Mouse (Mus musculus): ENCODE results near the gene Evi2a. TPM values are rescaled to one million over a fixed set of nuclear protein-coding genes. Genes with fewer than 3 reads are reported as not detected.

The Evi2a gene
- 10 to 100 TPM; 11.3 to 14.6 TPM for total RNA-seq (2021)

DNA sequence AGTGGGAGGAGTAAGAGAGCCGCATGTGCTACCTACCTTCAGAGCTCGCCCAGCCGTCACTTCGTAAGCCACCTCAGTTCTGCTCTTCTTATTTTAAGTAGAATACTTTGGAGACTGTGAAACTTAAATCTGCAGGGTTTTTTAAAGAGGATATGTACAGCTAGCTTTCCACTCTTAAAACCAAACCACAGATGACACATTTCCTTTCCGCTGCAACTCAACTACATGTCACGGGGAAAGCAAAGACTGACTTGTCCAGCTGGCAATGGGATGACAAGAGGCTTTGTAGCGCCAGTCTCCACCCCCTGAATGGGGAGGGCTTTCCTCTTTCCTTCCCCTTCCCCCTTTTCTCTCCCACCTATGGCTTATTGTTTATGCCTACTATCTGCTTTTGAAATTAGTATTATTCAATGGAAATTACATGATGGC lies at the start of gene Evi2a, which contains the start of gene Evi2:
Gene Evi2a, minus strand, starts transcription at position 277 of the 429 bp plus-strand sequence.
Gene Evi2, minus strand, starts transcription at position 257 of the 429 bp plus-strand sequence.
- DNase-seq (ENCODE audit: low spot score in 2 of 2): peak; percentile 32 to 82
- intact Hi-C loops (cut with DNase I): loop anchor here (5.0 kb wide), 1 partner anchor 38 kb away; no protein-coding TSS in a partner anchor

DNA sequence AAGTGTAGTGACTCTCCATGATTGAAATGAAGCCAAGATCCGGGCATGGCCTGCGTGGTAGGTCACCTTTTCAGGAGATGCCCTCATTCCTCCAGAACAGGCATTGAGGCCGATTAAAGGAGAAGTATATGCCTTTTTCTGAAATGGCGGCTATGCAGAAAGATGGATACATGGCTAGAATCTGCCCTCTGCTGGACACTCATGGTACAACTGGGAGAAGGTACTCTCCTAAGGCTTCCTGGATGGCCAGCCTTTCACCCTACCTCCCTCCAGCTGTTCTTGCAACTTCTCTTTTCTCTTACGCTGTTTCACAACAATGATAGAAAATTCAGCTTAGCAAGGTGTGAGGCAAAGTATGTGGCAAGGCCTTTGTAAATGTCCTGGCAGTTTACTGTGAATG lies 47.3 kb upstream of the Evi2a start:
- DNase-seq (ENCODE audit: low spot score in 2 of 2): peak; percentile 85 to 91
- intact Hi-C loops (cut with DNase I): loop anchor here (5.0 kb wide), 1 partner anchor 110 kb away; no protein-coding TSS in a partner anchor

- DNase-seq (ENCODE audit: low spot score in 2 of 2): no peak
- intact Hi-C loops (cut with DNase I): loop anchor here (5.0 kb wide), 1 partner anchor 108 kb away; no protein-coding TSS in a partner anchor
Measured at GRCm38 (mm10) chr11:79575383-79576073, 45.1 kb upstream of the Evi2a start.

- no peak for DNase-seq (ENCODE audit: low spot score in 2 of 2)
- intact Hi-C loops (cut with DNase I): no loop called here
Measured at GRCm38 (mm10) chr11:79573836-79574235, 43.4 kb upstream of the Evi2a start.

DNA sequence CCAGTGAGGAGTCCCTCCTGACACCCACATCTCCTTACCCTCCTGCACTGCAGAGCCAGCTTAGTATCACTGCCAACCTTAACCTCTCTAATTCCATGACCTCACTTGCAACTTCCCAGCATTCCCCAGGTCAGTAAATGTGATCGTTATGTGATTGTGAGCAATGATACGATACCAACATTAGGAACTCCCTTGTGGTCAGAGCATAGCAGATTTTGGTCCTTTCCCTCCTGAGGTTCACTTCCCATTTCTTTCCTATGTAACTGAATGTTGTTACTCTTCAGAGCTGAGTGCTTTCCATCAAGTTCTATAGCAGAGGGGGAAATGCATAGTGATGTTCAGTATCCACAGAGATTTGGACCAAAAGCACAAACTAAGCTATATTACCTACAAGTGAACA lies 39.9 kb upstream of the Evi2a start:
- no peak for DNase-seq (ENCODE audit: low spot score in 2 of 2)
- intact Hi-C loops (cut with DNase I): no loop called here

- intact Hi-C loops (cut with DNase I): no loop called here
- no peak for DNase-seq (ENCODE audit: low spot score in 2 of 2)
Measured at GRCm38 (mm10) chr11:79568197-79568911, 37.9 kb upstream of the Evi2a start.

- intact Hi-C loops (cut with DNase I): no loop called here
- no peak for DNase-seq (ENCODE audit: low spot score in 2 of 2)
Measured at GRCm38 (mm10) chr11:79566947-79567346, 36.5 kb upstream of the Evi2a start.

- intact Hi-C loops (cut with DNase I): loop anchor here (5.0 kb wide), 1 partner anchor 91 kb away; no protein-coding TSS in a partner anchor
- no peak for DNase-seq (ENCODE audit: low spot score in 2 of 2)
Measured at GRCm38 (mm10) chr11:79563493-79563892, 33.1 kb upstream of the Evi2a start.

DNA sequence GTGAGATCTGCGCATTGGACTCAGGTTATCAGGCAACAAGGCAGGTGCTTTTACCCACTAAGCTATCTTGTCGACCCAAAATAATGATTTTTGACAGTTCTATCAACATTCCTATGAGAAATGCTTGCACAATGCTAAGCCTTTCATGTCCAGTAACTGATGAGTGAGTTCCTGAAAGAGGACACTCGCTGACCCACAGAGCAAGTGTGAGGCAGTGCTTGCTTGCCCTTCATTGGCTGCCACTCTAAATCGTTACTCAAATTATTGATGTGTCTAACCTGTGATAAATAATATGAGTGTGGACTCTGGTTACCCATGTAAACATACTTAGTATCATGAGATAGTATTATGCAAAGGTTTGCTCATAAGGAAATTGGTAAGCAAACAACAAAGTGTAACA lies 30.1 kb upstream of the Evi2a start:
- intact Hi-C loops (cut with DNase I): loop anchor here (5.0 kb wide), 1 partner anchor 88 kb away; no protein-coding TSS in a partner anchor

DNA sequence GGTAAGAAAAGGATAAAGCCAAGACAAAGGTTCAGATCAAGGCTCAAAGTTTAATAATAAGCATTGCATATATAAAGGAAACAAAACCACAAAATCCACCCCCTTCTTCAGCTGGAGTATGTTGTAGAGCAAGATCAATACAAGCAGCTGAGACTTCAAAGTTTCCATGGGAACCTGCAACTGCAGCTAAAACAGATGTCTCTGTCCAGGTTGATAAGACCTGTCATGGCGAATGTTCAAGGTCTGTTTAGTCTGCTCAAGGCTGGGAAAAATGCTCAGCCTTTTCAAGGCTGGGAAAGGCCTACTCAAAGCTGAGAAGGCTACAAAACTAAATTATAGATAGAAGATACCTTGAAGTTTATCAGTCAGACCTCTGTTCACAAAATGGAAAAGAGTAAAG lies 22.2 kb upstream of the Evi2a start:
- intact Hi-C loops (cut with DNase I): no loop called here

More for the DNA sequence above, 30.1 kb upstream of the Evi2a start:
- no peak for DNase-seq (ENCODE audit: low spot score in 2 of 2)

GRCm38 (mm10) chr11:79536293-79536692 lies 5.9 kb upstream of the Evi2a start:
- intact Hi-C loops (cut with DNase I): no loop called here
- no peak for DNase-seq (ENCODE audit: low spot score in 2 of 2)

More for the DNA sequence above, 22.2 kb upstream of the Evi2a start:
- no peak for DNase-seq (ENCODE audit: low spot score in 2 of 2)

DNA sequence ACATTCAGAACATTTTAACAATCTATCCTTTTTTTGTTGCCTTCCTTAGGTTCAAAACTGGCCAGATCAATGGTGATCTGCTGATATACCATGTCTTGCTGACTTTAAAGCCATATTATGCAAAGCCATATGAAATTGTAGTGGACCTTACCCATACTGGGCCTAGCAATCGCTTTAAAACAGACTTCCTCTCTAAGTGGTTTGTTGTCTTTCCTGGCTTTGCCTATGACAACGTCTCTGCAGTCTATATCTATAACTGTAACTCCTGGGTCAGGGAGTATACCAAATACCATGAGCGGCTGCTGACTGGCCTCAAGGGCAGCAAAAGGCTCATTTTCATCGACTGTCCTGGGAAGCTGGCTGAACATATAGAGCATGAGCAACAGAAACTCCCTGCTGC lies 5.1 kb upstream of the Evi2a start:
- intact Hi-C loops (cut with DNase I): no loop called here
- DNase-seq (ENCODE audit: low spot score in 2 of 2): no peak

- no peak for DNase-seq (ENCODE audit: low spot score in 2 of 2)
- intact Hi-C loops (cut with DNase I): loop anchor here (5.0 kb wide), 1 partner anchor 42 kb away; no protein-coding TSS in a partner anchor
Measured at GRCm38 (mm10) chr11:79533950-79534690, 3.7 kb upstream of the Evi2a start.

DNA sequence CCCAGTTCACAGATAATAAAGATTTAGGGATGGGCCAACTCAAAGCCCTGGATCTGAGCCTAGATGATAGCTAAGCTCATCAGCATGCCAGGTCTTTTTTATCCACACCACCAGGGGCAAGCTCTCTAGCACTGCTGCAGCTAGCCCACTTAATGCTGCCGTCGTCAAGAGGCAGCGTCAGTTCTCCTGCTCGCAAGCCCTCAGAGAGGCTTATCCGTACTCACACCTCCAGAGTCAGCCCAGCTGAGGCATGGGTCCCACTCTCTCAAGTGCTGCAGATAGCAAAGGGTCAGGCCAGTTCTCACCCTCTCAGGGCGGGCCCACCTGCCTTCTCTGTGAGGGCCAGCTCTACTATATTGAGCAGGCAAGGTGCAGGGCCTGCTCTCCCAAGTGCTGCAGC lies 2.9 kb upstream of the Evi2a start:
- DNase-seq (ENCODE audit: low spot score in 2 of 2): no peak
- intact Hi-C loops (cut with DNase I): loop anchor here (5.0 kb wide), 1 partner anchor 41 kb away; no protein-coding TSS in a partner anchor

GRCm38 (mm10) chr11:79531485-79531884 lies 1.1 kb upstream of the Evi2a start:
- no peak for DNase-seq (ENCODE audit: low spot score in 2 of 2)
- intact Hi-C loops (cut with DNase I): loop anchor here (5.0 kb wide), 1 partner anchor 39 kb away; no protein-coding TSS in a partner anchor

DNA sequence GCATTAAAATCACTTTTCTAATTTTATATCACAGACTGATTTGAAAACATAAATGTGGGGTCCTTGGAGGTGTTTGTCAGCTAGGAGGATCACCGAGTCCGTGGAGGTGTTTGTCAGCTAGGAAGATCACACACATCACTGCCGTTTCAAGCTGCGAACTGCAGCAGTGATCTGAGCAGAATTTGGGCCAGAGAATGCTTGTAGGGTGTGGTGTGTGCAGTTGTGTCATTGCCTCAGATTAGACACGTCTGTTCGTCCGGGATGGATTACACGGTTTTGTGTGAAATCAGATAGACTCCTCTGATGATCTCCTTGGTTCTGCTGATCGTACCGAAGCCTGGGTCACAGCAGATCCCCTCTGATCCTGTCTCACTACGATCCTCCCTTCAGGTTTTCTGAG lies 365 bp upstream of the Evi2a start:
- intact Hi-C loops (cut with DNase I): loop anchor here (5.0 kb wide), 1 partner anchor 38 kb away; no protein-coding TSS in a partner anchor
- peak in 1 of 2 experiments; percentile 32 for DNase-seq (ENCODE audit: low spot score in 2 of 2)

- intact Hi-C loops (cut with DNase I): loop anchor here (5.0 kb wide), 1 partner anchor 37 kb away; no protein-coding TSS in a partner anchor
Measured at GRCm38 (mm10) chr11:79529736-79530135, 673 bp downstream of the Evi2a start.

GRCm38 (mm10) chr11:79529226-79529625 lies 1.2 kb downstream of the Evi2a start:
- intact Hi-C loops (cut with DNase I): no loop called here
- no peak for DNase-seq (ENCODE audit: low spot score in 2 of 2)

More at GRCm38 (mm10) chr11:79529736-79530135, 673 bp downstream of the Evi2a start:
- DNase-seq (ENCODE audit: low spot score in 2 of 2): no peak

GRCm38 (mm10) chr11:79528601-79529000 lies 1.8 kb downstream of the Evi2a start:
- intact Hi-C loops (cut with DNase I): no loop called here
- no peak for DNase-seq (ENCODE audit: low spot score in 2 of 2)

Measured in left cerebral cortex, postnatal 25 days (tissue).